Mouse (Mus musculus) MEL (cell line): ENCODE measurements at regions not wholly inside any gene's neighbourhood (a gene's known extent, or its start where the extent isn't known, plus 50 kb on each side); places are given as distances from the start of the nearest gene placed in this dataset.

Source experiments
- DNase-seq: peaks from one replicate; pipeline ENCODE4 v3.0.0; 2011; ENCODE audit warnings: low read depth, low spot score
- H3K27ac ChIP-seq: 2 replicates; pipeline ENCODE4 v1.5.1; 2012; ENCODE audit warnings: low read depth, mild to moderate bottlenecking, control low read depth, low read length, moderate library complexity; ENCODE audit not compliant: control insufficient read depth
- H3K27me3 ChIP-seq, 2 experiments: fragments of 150-350 bp in 1 of 2; sonication (generic) in 1 of 2; 2 replicates each; pipeline ENCODE4 v1.6.1; 2012; ENCODE audit warnings: low read length in 2 of 2, mild to moderate bottlenecking in 2 of 2, improper control_type of control experiment in 1 of 2, moderate library complexity in 1 of 2; ENCODE audit not compliant: insufficient read depth in 2 of 2, control insufficient read depth in 1 of 2
- H3K36me3 ChIP-seq, 2 experiments: 2 replicates each; pipeline ENCODE4 v1.6.1; 2012 to 2014; ENCODE audit warnings: low read length in 2 of 2, improper control_type of control experiment in 1 of 2, inconsistent platforms in 1 of 2, mild to moderate bottlenecking in 1 of 2; ENCODE audit not compliant: insufficient read depth in 2 of 2, control insufficient read depth in 1 of 2
- H3K4me1 ChIP-seq, 2 experiments: fragments of 150-350 bp in 1 of 2; sonication (generic) in 1 of 2; 2 replicates each; pipeline ENCODE4 v1.6.1; 2012; ENCODE audit warnings: low read length in 2 of 2, improper control_type of control experiment in 1 of 2, mild to moderate bottlenecking in 1 of 2; ENCODE audit not compliant: insufficient read depth in 2 of 2, control insufficient read depth in 1 of 2
- H3K4me3 ChIP-seq, 2 experiments: fragments of 150-350 bp in 1 of 2; sonication (generic) in 1 of 2; 2 replicates each; pipeline ENCODE4 v1.5.1; 2012; ENCODE audit warnings: low read depth in 2 of 2, low read length in 2 of 2, mild to moderate bottlenecking in 2 of 2, moderate library complexity in 2 of 2, control low read depth in 1 of 2, improper control_type of control experiment in 1 of 2; ENCODE audit not compliant: control insufficient read depth in 1 of 2, insufficient read depth in 1 of 2
- H3K79me2 ChIP-seq: 2 replicates; pipeline ENCODE4 v1.6.1; 2012; ENCODE audit warnings: mild to moderate bottlenecking, low read length, moderate library complexity; ENCODE audit not compliant: control insufficient read depth, poor library complexity, insufficient read depth
- H3K9ac ChIP-seq: 2 replicates; pipeline ENCODE4 v1.6.1; 2012; ENCODE audit warnings: low read depth, mild to moderate bottlenecking, control low read depth, low read length, moderate library complexity; ENCODE audit not compliant: control insufficient read depth, poor library complexity, severe bottlenecking
- H3K9me3 ChIP-seq: fragments of 150-350 bp; sonication (generic); replicated peaks from 2 replicates; pipeline ENCODE4 v1.6.1; 2012; ENCODE audit warnings: mild to moderate bottlenecking, low read length, improper control_type of control experiment, moderate library complexity; ENCODE audit not compliant: insufficient read depth
- BHLHE40 ChIP-seq: IDR thresholded peaks from 2 replicates; pipeline ENCODE4 v1.6.1; 2012; ENCODE audit warnings: low read depth, mild to moderate bottlenecking, inconsistent platforms, low read length, improper control_type of control experiment, borderline replicate concordance
- CHD1 ChIP-seq: IDR thresholded peaks from 2 replicates; pipeline ENCODE4 v1.6.1; 2012; ENCODE audit warnings: low read depth, mild to moderate bottlenecking, inconsistent platforms, low read length, improper control_type of control experiment
- CHD2 ChIP-seq: IDR thresholded peaks from 2 replicates; pipeline ENCODE4 v1.6.1; 2011; ENCODE audit warnings: low read length, improper control_type of control experiment
- E2F4 ChIP-seq: IDR thresholded peaks from 2 replicates; pipeline ENCODE4 v1.6.1; 2011; ENCODE audit warnings: low read depth, low read length, improper control_type of control experiment, borderline replicate concordance
- ELF1 ChIP-seq: IDR thresholded peaks from 2 replicates; pipeline ENCODE4 v1.6.1; 2014; ENCODE audit warnings: low read depth, mild to moderate bottlenecking, inconsistent platforms, low read length, improper control_type of control experiment, moderate library complexity
- EP300 ChIP-seq, 2 experiments: IDR thresholded peaks; 2 replicates each; pipeline ENCODE4 v1.6.1; 2011; ENCODE audit warnings: improper control_type of control experiment in 2 of 2, low read length in 2 of 2, low read depth in 1 of 2, mild to moderate bottlenecking in 1 of 2
- ETS1 ChIP-seq: IDR thresholded peaks from 2 replicates; pipeline ENCODE4 v1.6.1; 2012; ENCODE audit warnings: low read depth, mild to moderate bottlenecking, inconsistent platforms, low read length, improper control_type of control experiment, moderate library complexity
- GABPA ChIP-seq: IDR thresholded peaks from 2 replicates; pipeline ENCODE4 v1.6.1; 2012; ENCODE audit warnings: low read depth, mild to moderate bottlenecking, inconsistent platforms, low read length, improper control_type of control experiment, moderate library complexity
- GATA1 ChIP-seq: IDR thresholded peaks from 2 replicates; pipeline ENCODE4 v1.6.1; 2011; ENCODE audit warnings: low read depth, low read length, improper control_type of control experiment
- HCFC1 ChIP-seq: IDR thresholded peaks from 2 replicates; pipeline ENCODE4 v1.6.1; 2012; ENCODE audit warnings: low read depth, mild to moderate bottlenecking, inconsistent platforms, low read length, improper control_type of control experiment, moderate library complexity
- JUND ChIP-seq: IDR thresholded peaks from 2 replicates; pipeline ENCODE4 v1.6.1; 2011; ENCODE audit warnings: low read depth, mild to moderate bottlenecking, improper control_type of control experiment, low read length
- MAFK ChIP-seq: IDR thresholded peaks from 2 replicates; pipeline ENCODE4 v1.6.1; 2011; ENCODE audit warnings: low read depth, mild to moderate bottlenecking, low read length, improper control_type of control experiment, borderline replicate concordance
- MEF2A ChIP-seq: IDR thresholded peaks from 2 replicates; pipeline ENCODE4 v1.6.1; 2014; ENCODE audit warnings: low read depth, mild to moderate bottlenecking, inconsistent platforms, low read length, improper control_type of control experiment; ENCODE audit not compliant: poor library complexity, insufficient replicate concordance, severe bottlenecking; ENCODE audit errors: extremely low read depth
- MXI1 ChIP-seq: IDR thresholded peaks from 2 replicates; pipeline ENCODE4 v1.6.1; 2011; ENCODE audit warnings: mild to moderate bottlenecking, low read depth, low read length, improper control_type of control experiment
- MYB ChIP-seq: IDR thresholded peaks from 2 replicates; pipeline ENCODE4 v1.6.1; 2011; ENCODE audit warnings: mild to moderate bottlenecking, low read depth, low read length, improper control_type of control experiment
- MYC ChIP-seq: IDR thresholded peaks from 2 replicates; pipeline ENCODE4 v1.6.1; 2011; ENCODE audit warnings: low read depth, mild to moderate bottlenecking, low read length, improper control_type of control experiment, moderate library complexity
- NELFE ChIP-seq: IDR thresholded peaks from 2 replicates; pipeline ENCODE4 v1.6.1; 2011; ENCODE audit warnings: low read depth, low read length, improper control_type of control experiment
- POLR2A ChIP-seq, 2 experiments: IDR thresholded peaks; 2 replicates each; pipeline ENCODE4 v1.6.1; 2011 to 2012; ENCODE audit warnings: low read length in 2 of 2, mild to moderate bottlenecking in 2 of 2, control low read depth in 1 of 2, improper control_type of control experiment in 1 of 2, low read depth in 1 of 2, moderate library complexity in 1 of 2; ENCODE audit not compliant: control insufficient read depth in 1 of 2, insufficient read depth in 1 of 2, poor library complexity in 1 of 2
- POLR2AphosphoS2 ChIP-seq: IDR thresholded peaks from 2 replicates; pipeline ENCODE4 v1.6.1; 2011; ENCODE audit warnings: low read length, improper control_type of control experiment
- POLR2AphosphoS5 ChIP-seq: IDR thresholded peaks from 2 replicates; pipeline ENCODE4 v1.6.1; 2012; ENCODE audit warnings: low read depth, borderline replicate concordance, mild to moderate bottlenecking, inconsistent platforms, low read length, moderate library complexity, mixed read lengths
- RAD21 ChIP-seq: IDR thresholded peaks from 2 replicates; pipeline ENCODE4 v1.6.1; 2011; ENCODE audit warnings: mild to moderate bottlenecking, low read depth, low read length, improper control_type of control experiment
- TAL1 ChIP-seq: IDR thresholded peaks from 2 replicates; pipeline ENCODE4 v1.6.1; 2012; ENCODE audit warnings: mild to moderate bottlenecking, inconsistent platforms, low read length, moderate library complexity, mixed read lengths
- TBP ChIP-seq: IDR thresholded peaks from 2 replicates; pipeline ENCODE4 v1.8.0; 2011; ENCODE audit warnings: low read depth, low read length, improper control_type of control experiment
- USF2 ChIP-seq, 2 experiments: IDR thresholded peaks; 2 replicates each; pipeline ENCODE4 v1.6.1; 2011 to 2012; ENCODE audit warnings: improper control_type of control experiment in 2 of 2, low read length in 2 of 2, borderline replicate concordance in 1 of 2, inconsistent platforms in 1 of 2, low read depth in 1 of 2, mild to moderate bottlenecking in 1 of 2; ENCODE audit not compliant: insufficient read depth in 1 of 2
- ZC3H11A ChIP-seq: IDR thresholded peaks from 2 replicates; pipeline ENCODE4 v1.6.1; 2012; ENCODE audit warnings: low read depth, mild to moderate bottlenecking, inconsistent platforms, low read length, improper control_type of control experiment
- ZMIZ1 ChIP-seq: IDR thresholded peaks from 2 replicates; pipeline ENCODE4 v1.6.1; 2012; ENCODE audit warnings: low read depth, mild to moderate bottlenecking, inconsistent platforms, low read length, improper control_type of control experiment, moderate library complexity

DNA sequence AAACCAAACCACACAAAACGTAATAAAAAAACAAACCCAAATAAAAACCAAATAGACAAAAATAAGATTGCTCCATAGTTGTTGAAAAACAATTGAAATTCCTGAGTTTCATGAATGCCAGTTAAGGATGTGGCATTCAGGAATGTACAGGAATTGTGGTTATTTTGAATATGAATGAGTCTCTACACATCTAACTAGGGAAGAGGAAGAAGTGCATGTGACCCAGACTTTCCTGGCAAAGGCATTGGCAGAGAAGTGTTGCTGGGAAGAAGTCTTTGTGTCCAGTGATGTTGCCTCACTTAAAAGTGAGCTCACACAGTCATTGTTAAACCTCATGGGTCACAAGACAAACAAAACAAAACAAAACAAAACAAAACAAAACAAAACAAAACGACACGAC lies 538.7 kb downstream of the Olfm4 start:
- no peak overlapping the region for H3K4me3 ChIP-seq
- no peaks in the 10 kb centered on the region for H3K4me1 ChIP-seq
- H3K27me3 ChIP-seq: no peaks in the 10 kb centered on the region
- no peak for TF ChIP-seq USF2 (IDR thresholded peaks at IDR 0.05; ENCODE audit: borderline replicate concordance in 1 of 2, insufficient read depth in 1 of 2, low read depth in 1 of 2, low read length in 2 of 2)
- no peak for TF ChIP-seq GABPA
- no peak for TF ChIP-seq POLR2AphosphoS5
- no peak for TF ChIP-seq ZC3H11A
- TF ChIP-seq MYB: no peak
- no peak for TF ChIP-seq MYC
- no peak for TF ChIP-seq RAD21
- TF ChIP-seq MXI1: no peak
- no peak for TF ChIP-seq TBP
- TF ChIP-seq POLR2A (IDR thresholded peaks at IDR 0.05; ENCODE audit: control insufficient read depth in 1 of 2, insufficient read depth in 1 of 2, low read depth in 1 of 2, low read length in 2 of 2, poor library complexity in 1 of 2): no peak
- TF ChIP-seq ELF1: no peak
- no peak for TF ChIP-seq ETS1
- TF ChIP-seq JUND: no peak
- TF ChIP-seq E2F4: no peak
- no peak for TF ChIP-seq BHLHE40
- no peak for TF ChIP-seq ZMIZ1
- TF ChIP-seq TAL1: no peak
- H3K36me3 ChIP-seq: no peaks in the 10 kb centered on the region
- H3K79me2 ChIP-seq: no peaks in the 10 kb centered on the region
- no peak for DNase-seq
- no peak overlapping the region for H3K27ac ChIP-seq
- no peak overlapping the region for H3K9ac ChIP-seq
- H3K9me3 ChIP-seq: no peaks in the 10 kb centered on the region

DNA sequence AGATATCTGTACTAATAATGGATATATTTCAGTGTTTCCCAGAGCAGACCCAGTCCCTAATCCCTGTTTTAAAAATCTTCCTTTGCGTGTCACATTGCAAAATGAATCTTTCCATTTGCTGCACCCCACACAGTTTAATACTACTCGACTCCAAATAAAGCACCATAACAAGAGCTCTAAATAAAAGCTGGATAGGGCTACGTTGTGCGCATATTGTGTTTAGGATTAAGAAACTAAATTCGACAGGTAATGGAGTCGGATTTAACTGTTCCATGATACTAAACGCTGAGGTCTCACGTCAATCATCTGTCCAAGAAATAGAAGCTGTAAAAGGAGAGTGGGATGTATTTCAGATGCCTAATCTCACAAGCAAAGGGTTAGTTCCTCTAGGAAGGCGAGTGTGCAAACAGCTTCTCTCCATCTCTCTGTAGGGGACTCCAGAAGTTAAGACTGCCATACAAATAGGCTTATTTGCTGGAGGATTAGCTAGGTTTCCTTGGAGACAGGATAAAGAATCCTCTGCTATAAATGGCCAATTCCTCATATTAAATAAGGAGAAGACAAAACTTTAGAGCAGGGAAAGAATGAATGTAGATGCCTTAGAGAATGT lies 544.6 kb downstream of the Olfm4 start:
- no peaks in the 10 kb centered on the region for H3K9me3 ChIP-seq
- TF ChIP-seq CHD2 (no peak), HCFC1 (no peak), MAFK (no peak), GATA1 (no peak), NELFE (no peak), POLR2AphosphoS5 (no peak), MEF2A (no peak), JUND (no peak), USF2 (IDR thresholded peaks at IDR 0.05; ENCODE audit: borderline replicate concordance in 1 of 2, insufficient read depth in 1 of 2, low read depth in 1 of 2, low read length in 2 of 2) (no peak), EP300 (IDR thresholded peaks at IDR 0.05; ENCODE audit: low read depth in 1 of 2, low read length in 2 of 2) (no peak), GABPA (no peak), POLR2AphosphoS2 (no peak), CHD1 (no peak), E2F4 (no peak)

More for the DNA sequence above, 544.6 kb downstream of the Olfm4 start:
- Histone ChIP-seq H3K27ac (no peak overlapping the region), H3K36me3 (no peaks in the 10 kb centered on the region), H3K27me3 (no peaks in the 10 kb centered on the region), H3K79me2 (no peaks in the 10 kb centered on the region), H3K9ac (no peak overlapping the region), H3K4me3 (no peak overlapping the region), H3K4me1 (no peaks in the 10 kb centered on the region)
- no peak for DNase-seq
